Mouse (Mus musculus) ES-Bruce4 (cell line): ENCODE data around the gene Nell2. TPM values are rescaled to one million over a fixed set of nuclear protein-coding genes. Genes with fewer than 3 reads are reported as not detected.
"Not testable (repeated sequence)": the region's sequence is repeated elsewhere in the genome, so short reads cannot be mapped to it uniquely, and the experiment has no call there.

Experiments used
- H3K27ac ChIP-seq: 2 replicates; pipeline ENCODE4 v1.5.1; 2012; ENCODE audit warnings: low read length, inconsistent platforms; ENCODE audit not compliant: insufficient read depth
- H3K27me3 ChIP-seq: 2 replicates; pipeline ENCODE4 v1.6.1; 2012; ENCODE audit warnings: mild to moderate bottlenecking, low read length, inconsistent platforms; ENCODE audit not compliant: control insufficient read depth, poor library complexity, insufficient read depth, severe bottlenecking
- H3K36me3 ChIP-seq: 2 replicates; pipeline ENCODE4 v1.6.1; 2012; ENCODE audit warnings: inconsistent platforms, mild to moderate bottlenecking, low read length, moderate library complexity; ENCODE audit not compliant: control insufficient read depth, poor library complexity, insufficient read depth, severe bottlenecking
- H3K4me1 ChIP-seq: one replicate; pipeline ENCODE4 v1.8.1; 2011; ENCODE audit warnings: low read length; ENCODE audit not compliant: control insufficient read depth, insufficient read depth
- H3K4me3 ChIP-seq: 2 replicates; pipeline ENCODE4 v1.5.1; 2011; ENCODE audit warnings: low read depth, mild to moderate bottlenecking, low read length
- H3K9ac ChIP-seq: 2 replicates; pipeline ENCODE4 v1.6.1; 2012; ENCODE audit warnings: low read depth, mild to moderate bottlenecking, inconsistent platforms; ENCODE audit not compliant: poor library complexity, severe bottlenecking
- H3K9me3 ChIP-seq: replicated peaks from 2 replicates; pipeline ENCODE4 v1.6.1; 2012; ENCODE audit warnings: mild to moderate bottlenecking, low read length, inconsistent platforms; ENCODE audit not compliant: control insufficient read depth, poor library complexity, insufficient read depth, severe bottlenecking
- CTCF ChIP-seq: IDR thresholded peaks from one replicate; pipeline ENCODE4 v1.8.1; 2011; ENCODE audit warnings: low read depth, low read length
- EP300 ChIP-seq: IDR thresholded peaks from 2 replicates; pipeline ENCODE4 v1.6.1; 2011; ENCODE audit warnings: low read depth, low read length; ENCODE audit not compliant: insufficient read depth
- POLR2A ChIP-seq: IDR thresholded peaks from one replicate; pipeline ENCODE4 v1.8.1; 2011; ENCODE audit warnings: low read length; ENCODE audit not compliant: insufficient read depth
- polyA plus RNA-seq: library from polyadenylated mRNA; stranded (reverse); fragments of >200 nt; gene quantifications from 2 replicates; pipeline ENCODE4 v1.2.4, GENCODE M21; 2011; ENCODE audit warnings: low read depth; ENCODE audit not compliant: missing spikeins, insufficient read depth, insufficient read length

The Nell2 gene
- polyA plus RNA-seq, 1 experiment, result 0.31 TPM

DNA sequence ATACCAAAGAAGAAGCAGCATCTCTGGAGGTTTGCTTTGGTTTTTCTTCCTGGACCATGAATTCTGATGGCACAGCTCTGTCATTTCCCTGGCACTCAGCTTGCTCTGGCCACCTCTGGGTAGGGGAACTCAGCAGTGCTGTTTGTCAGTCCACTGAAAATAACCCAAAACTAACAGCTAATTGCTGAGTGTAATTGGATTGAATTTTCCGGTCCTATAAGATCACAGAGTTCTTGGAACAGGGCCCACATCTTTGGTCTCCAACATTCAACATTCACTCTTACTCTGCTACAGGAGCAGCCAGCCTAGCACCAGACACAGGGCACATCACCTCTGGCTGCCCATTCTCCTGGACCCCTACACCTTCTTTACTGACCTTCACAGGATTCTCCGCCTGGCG is 287.2 kb downstream of the Nell2 start:
- no peak overlapping the region for H3K4me3 ChIP-seq
- H3K27ac ChIP-seq, result no peak overlapping the region
- H3K9me3 ChIP-seq, result no peaks in the 10 kb centered on the region
- no peaks in the 10 kb centered on the region for H3K36me3 ChIP-seq
- TF ChIP-seq CTCF, result no peak
- no peaks in the 10 kb centered on the region for H3K27me3 ChIP-seq
- H3K4me1 ChIP-seq, result no peaks in the 10 kb centered on the region
- H3K9ac ChIP-seq, result no peak overlapping the region

DNA sequence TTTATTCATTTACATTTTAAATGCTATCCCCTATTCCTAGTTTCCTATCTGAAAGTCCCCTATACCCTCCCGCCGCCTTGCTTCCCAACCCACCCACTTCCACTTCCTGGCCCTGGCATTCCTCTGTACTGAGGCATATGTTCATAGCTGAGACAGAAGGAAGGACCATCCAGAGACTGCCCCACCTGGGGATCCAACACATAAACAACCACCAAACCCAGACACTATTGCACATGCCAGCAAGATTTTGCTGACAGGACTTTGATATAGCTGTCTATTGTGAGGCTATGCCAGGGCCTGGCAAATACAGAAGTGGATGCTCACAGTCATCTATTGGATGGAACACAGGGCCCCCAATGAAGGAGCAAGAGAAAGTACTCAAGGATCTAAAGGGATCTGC is 291.3 kb downstream of the Nell2 start:
- H3K36me3 ChIP-seq, H3K4me3 ChIP-seq, H3K9me3 ChIP-seq, H3K27me3 ChIP-seq, H3K9ac ChIP-seq, H3K27ac ChIP-seq, H3K4me1 ChIP-seq: not testable (repeated sequence)

DNA sequence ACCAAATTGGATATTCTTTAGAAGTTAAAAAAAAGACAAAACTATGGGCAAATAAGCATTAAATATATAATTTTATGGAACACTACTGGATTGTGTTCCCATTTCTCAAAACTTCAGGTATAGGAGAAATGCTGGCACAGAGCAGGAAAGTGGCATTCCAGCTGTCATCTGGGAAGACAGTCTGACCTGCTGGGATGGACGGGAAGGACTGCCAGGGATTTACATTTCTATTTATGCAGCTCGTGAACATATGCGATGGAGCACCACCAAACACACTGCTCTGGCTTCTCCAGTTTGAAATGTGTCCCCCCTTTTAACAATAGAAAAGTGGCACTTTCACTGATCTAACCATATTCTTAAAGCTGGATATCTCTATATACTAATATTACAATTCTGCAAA is 291.9 kb downstream of the Nell2 start:
- TF ChIP-seq EP300, result no peak
- no peak for TF ChIP-seq POLR2A
- TF ChIP-seq CTCF, result no peak
- Histone ChIP-seq H3K27me3 (0 out of 2 replicates have a peak, but pooled peaks cover 1% of the 10 kb centered on the region), H3K36me3 (no peaks in the 10 kb centered on the region), H3K4me1 (no peaks in the 10 kb centered on the region), H3K9me3 (no peaks in the 10 kb centered on the region), H3K27ac (no peak overlapping the region), H3K9ac (no peak overlapping the region), H3K4me3 (no peak overlapping the region)

GRCm38 (mm10) chr15:95231171-95231570 is 297.2 kb downstream of the Nell2 start:
- TF ChIP-seq EP300, result no peak
- no peak for TF ChIP-seq CTCF
- TF ChIP-seq POLR2A, result no peak
- Histone ChIP-seq H3K9me3 (no peaks in the 10 kb centered on the region), H3K4me3 (no peak overlapping the region), H3K4me1 (no peaks in the 10 kb centered on the region), H3K27ac (no peak overlapping the region), H3K36me3 (no peaks in the 10 kb centered on the region), H3K9ac (no peak overlapping the region), H3K27me3 (0 out of 2 replicates have a peak, but pooled peaks cover 1% of the 10 kb centered on the region)

DNA sequence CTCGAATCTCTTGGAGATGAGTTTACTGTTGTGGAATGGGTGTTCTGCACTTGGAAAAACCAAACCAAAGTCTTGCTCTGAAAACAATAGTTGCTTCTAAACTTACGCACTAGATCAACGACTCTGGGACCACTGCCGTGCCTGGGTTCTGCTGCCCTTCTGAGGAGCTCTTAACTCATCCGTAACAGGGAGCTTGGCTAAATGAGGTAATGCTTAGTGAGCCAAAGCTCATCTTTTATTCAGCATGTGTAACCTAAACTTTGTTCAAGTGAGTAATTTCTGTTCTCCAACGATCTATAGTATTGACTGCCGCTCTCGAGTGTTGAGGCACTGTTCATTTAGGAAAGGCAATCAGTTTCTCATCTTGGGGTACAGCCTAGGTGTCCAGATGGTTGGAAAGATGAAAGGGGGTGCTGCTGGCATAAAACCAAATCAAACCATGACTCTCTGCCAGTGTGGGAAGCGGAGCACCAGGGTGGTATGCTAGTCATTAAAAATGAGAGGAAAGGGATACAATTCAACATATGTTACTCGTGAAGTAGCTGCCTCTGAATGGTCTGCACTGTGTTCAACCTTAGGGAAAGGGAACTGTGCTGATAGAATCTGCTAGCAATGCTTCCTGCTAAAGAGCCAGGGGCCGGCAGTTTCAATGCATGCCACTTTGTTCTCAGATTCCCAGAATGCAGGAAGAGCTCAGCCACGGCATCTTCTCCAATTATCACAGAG is 311.6 kb downstream of the Nell2 start:
- TF ChIP-seq EP300 (no peak), POLR2A (no peak), CTCF (no peak)
- Histone ChIP-seq H3K36me3 (no peaks in the 10 kb centered on the region), H3K27me3 (no peaks in the 10 kb centered on the region), H3K4me1 (no peaks in the 10 kb centered on the region), H3K27ac (no peak overlapping the region), H3K4me3 (no peak overlapping the region), H3K9me3 (no peaks in the 10 kb centered on the region), H3K9ac (no peak overlapping the region)

DNA sequence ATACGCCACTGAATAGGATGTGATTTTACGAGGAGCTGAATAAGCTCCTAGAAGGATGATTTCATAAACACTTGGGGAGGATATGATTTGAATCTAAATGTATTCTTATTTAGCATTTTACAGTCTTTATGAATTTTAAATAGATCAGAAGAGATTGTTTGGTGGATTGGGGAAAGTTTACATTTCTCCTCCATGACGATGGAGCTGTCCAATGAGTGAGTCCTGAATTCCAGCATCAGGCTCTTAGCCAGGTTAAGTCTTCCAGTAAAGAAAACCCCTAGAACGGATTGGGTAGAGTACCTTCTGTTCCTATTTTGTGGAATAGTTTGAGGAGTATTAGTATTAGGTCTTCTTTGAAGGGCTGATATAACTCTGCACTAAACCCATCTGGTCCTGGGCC is 317.8 kb downstream of the Nell2 start:
- no peak overlapping the region for H3K4me3 ChIP-seq
- H3K27ac ChIP-seq, result no peak overlapping the region
- TF ChIP-seq CTCF, result no peak
- no peak for TF ChIP-seq EP300
- no peak for TF ChIP-seq POLR2A

More for the DNA sequence above, 317.8 kb downstream of the Nell2 start:
- Histone ChIP-seq H3K9me3 (no peaks in the 10 kb centered on the region), H3K4me1 (no peaks in the 10 kb centered on the region), H3K36me3 (no peaks in the 10 kb centered on the region), H3K9ac (no peak overlapping the region), H3K27me3 (no peaks in the 10 kb centered on the region)
